Mouse (Mus musculus) bone marrow, adult 2 months (tissue): ENCODE measurements around the gene Colgalt2. TPM values are rescaled to one million over a fixed set of nuclear protein-coding genes. Genes with fewer than 3 reads are reported as not detected.
"Not testable (repeated sequence)": the region's sequence is repeated elsewhere in the genome, so short reads cannot be mapped to it uniquely, and the experiment has no call there.

ENCODE experiments used
- H3K27ac ChIP-seq: fragments of 200-500 bp; 2 replicates; pipeline ENCODE4 v1.5.1; 2012; ENCODE audit warnings: low read depth, mild to moderate bottlenecking, control low read depth, inconsistent platforms, low read length; ENCODE audit not compliant: control insufficient read depth, poor library complexity, insufficient read depth
- H3K4me1 ChIP-seq: fragments of 200-500 bp; 2 replicates; pipeline ENCODE4 v1.6.1; 2011; ENCODE audit warnings: low read length; ENCODE audit not compliant: control insufficient read depth, insufficient read depth
- H3K4me3 ChIP-seq: fragments of 200-500 bp; replicated peaks from 2 replicates; pipeline ENCODE3; 2011; ENCODE audit warnings: mild to moderate bottlenecking, low read depth, low read length, control low read depth; ENCODE audit not compliant: control insufficient read depth
- CTCF ChIP-seq: fragments of 200-500 bp; IDR thresholded peaks from 2 replicates; pipeline ENCODE4 v1.5.1; 2011; ENCODE audit warnings: low read length, control low read depth; ENCODE audit not compliant: control insufficient read depth, insufficient read depth
- POLR2A ChIP-seq: fragments of 200-500 bp; IDR thresholded peaks from 2 replicates; pipeline ENCODE4 v1.6.1; 2011; ENCODE audit warnings: low read depth, mild to moderate bottlenecking, control low read depth, low read length, borderline replicate concordance; ENCODE audit not compliant: control insufficient read depth
- WGBS: fragments of 180-500 bp; shearing (Covaris S2); methylation state at CpG from one replicate; pipeline ENCODE4 v1.1.7; 2018; 5-methylcytosine and 5-hydroxymethylcytosine counted together
- polyA plus RNA-seq: library from polyadenylated mRNA; stranded (reverse); fragments of >200 nt; gene quantifications from 2 replicates; pipeline ENCODE4 v1.2.4, GENCODE M21; 2011; ENCODE audit warnings: low replicate concordance; ENCODE audit not compliant: missing spikeins, insufficient read depth, insufficient read length

Colgalt2 gene
- 0.60 TPM in 1 of 2 replicates, not detected in the other for polyA plus RNA-seq

DNA sequence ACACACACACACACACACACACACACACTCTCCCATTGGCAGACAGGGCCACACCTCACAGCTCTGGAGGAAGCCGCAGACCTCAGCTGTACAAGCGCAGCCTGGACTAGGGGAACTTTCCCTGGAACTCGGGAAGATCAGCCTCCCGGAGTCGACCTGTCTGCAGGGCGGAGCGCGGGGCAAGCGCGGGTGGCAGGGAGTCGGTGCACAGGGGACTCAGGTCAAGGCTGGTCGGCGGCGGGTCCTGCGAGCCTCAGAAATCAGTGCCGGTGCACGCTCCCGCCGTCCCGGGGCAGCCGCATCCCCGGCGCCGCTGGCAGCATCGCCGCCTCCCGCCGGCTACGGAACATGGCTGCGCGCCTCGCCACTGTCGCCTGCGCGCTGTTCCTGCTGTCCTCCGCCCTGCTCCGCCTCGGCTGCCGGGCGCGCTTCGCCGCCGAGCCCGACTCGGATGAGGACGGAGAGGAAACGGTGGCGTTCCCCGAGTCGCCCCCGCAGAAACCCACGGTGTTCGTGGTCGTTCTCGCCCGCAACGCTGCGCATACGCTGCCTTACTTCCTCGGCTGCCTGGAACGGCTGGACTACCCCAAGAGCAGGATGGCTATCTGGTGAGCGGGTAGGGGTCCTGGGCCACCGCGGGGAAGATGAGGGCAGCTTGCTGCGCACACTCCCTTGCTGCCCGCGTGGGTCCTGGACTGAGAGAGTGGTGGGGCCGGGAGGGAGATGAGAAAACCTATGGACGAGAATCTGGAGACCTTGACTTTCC is at the start of gene Colgalt2:
Colgalt2 (plus strand) TSS at position 41 of the 766 bp plus-strand sequence.
- TF ChIP-seq CTCF, result no peak
- TF ChIP-seq POLR2A, result no peak
- WGBS, result 1% methylated on average over 68 of the region's 70 CpGs
- H3K4me3 ChIP-seq, result no peak within 1 kb of the TSS
- no peaks in the 10 kb centered on the region for H3K4me1 ChIP-seq
- no peak within 1 kb of the TSS for H3K27ac ChIP-seq

DNA sequence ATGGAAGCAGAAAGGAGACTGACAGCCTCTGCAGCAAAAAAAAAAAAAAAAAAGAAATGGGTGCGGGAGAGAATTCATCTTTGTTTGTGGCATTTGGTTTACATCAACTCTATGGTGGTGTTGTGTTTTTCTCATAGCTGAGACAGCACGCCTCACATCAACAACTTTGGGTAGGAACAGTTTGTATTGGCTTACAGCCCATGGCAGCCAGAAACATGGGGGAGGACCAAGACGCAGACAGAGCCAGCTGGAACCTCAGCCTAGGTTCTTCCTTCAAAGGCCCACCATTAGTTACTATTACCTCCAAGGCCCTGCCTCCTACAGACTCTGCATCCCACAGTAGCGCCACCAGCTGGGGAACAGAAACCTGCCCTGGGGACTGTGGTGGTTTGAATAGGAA is 42.9 kb upstream of the Colgalt2 start:
- no peak for TF ChIP-seq POLR2A
- no peak for TF ChIP-seq CTCF
- Histone ChIP-seq H3K4me3 (no peak overlapping the region), H3K4me1 (no peaks in the 10 kb centered on the region), H3K27ac (no peak overlapping the region)
- WGBS, result 82% methylated on average over 4 of the region's 4 CpGs

DNA sequence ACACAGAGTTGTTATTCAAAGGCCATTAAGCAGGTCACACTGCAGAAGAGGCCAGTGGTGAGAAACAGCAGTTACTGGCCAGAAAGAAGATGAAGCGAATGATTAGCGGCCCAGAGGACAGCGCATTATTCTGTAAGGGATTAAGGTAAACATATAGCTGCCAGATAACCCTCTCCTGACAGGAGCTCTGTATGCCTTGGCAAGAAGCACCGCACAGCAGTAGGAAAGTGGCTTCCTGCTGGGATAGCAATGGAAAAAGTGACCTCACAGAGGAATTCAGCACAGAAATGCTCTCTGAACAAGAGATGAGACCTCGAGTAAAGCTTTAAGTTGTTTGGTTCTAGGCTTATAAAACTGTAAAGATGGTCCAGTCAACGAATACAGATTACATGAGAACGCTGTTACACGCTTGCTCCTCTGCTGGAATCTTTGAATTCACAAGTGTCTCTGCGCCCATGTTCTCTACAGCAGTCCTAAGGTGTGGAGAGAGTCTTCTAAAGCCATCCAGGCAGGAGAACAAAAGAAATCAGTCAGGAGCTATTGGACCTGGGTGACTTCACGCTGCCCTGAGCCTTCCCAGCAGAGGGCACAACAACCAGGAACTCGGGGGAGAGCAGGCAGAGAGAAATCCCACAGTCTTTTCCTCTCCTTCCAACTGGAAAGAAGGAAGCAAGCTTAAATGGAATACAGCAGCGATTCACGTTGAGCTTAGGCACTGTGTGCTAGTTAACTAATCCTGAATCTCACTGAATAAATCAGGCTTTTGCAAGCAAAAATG is 31.1 kb upstream of the Colgalt2 start:
- H3K4me3 ChIP-seq, result no peak overlapping the region
- no peaks in the 10 kb centered on the region for H3K4me1 ChIP-seq
- H3K27ac ChIP-seq, result no peak overlapping the region
- WGBS, result 78% methylated on average over 13 of the region's 13 CpGs
- TF ChIP-seq CTCF (no peak), POLR2A (no peak)

DNA sequence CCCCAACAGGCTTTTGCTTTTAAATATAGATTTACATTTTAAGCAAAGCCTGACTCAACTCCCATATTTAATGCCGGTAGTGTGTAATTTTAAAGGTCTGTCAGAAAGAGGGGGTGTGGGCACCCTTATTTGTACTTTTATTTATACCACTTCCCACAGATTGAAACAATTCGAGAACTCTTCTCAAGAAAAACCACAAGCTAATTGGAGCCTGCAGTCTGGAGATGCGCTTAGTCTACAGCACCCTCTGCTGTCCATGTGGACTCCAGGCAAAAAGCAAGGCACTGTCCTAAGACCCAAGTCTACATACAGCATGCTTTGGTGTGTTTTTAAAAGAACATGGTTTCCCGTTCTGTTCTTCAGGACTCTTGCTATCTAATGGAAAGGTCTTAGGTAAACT is 30.5 kb upstream of the Colgalt2 start:
- H3K4me1 ChIP-seq, result no peaks in the 10 kb centered on the region
- TF ChIP-seq POLR2A (no peak), CTCF (peak; percentile 61)
- WGBS, result 12% methylated on average over 4 of the region's 4 CpGs
- no peak overlapping the region for H3K27ac ChIP-seq
- H3K4me3 ChIP-seq, result no peak overlapping the region

DNA sequence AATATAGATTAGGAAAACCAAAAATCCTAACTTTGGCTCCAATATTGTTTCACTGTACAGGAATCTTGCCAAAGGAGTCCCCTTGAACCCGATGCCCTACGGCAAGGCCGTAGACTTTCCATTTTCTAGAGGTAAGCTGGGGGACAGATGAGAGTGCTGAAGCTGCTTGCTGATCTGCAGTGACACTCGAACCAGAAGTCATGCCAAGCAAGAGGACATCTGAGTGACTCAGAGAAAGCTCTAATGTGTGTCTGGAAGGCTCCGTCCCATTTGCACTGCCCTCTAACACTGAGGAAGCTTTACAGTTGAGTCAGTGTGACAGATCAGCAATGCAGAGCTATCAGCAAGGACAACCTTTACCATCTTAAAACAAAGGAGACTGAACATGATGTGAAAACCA is 21.3 kb upstream of the Colgalt2 start:
- 89% methylated on average over 5 of the region's 5 CpGs for whole genome bisulfite sequencing
- Histone ChIP-seq H3K4me3 (no peak overlapping the region), H3K4me1 (no peaks in the 10 kb centered on the region), H3K27ac (no peak overlapping the region)
- no peak for TF ChIP-seq POLR2A

DNA sequence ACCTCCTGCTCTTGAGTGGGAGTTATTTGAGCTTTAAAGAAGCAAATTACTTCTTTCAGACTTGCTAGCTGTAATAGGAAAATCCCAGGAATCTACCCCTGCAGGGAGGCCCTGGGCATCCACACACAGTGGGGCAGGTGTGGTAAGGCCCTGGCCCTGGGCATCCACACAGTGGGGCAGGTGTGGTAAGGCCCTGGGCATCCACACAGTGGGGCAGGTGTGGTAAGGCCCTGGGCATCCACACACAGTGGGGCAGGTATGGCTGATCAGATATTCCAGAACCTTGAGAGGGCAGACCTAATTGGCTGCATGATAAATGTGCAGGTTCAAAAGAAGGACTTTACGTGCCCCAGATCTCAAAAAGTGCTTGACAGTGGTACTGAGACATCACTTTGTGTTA is 15.0 kb upstream of the Colgalt2 start:
- WGBS, result 92% methylated on average over 1 of the region's 1 CpGs
- TF ChIP-seq POLR2A (no peak), CTCF (no peak)
- no peak overlapping the region for H3K4me3 ChIP-seq

DNA sequence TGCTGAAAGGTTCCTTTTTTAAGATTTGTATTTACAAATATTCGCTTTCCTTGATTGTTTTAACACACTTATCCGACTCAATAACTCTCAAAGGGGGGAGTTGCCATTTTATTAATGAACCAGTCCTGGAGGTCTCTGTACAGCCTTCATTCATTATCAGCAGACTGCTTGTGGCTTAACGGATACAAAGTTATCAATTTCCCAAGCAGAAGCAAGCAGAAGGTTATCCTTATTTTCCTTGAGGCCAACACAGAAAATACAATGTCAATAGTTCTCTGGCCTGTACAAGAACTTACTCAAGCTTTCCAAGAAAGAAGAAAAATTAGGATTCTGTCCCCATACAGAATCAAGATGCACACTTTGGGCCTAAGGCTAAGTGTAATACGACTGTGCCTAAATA is 13.9 kb upstream of the Colgalt2 start:
- H3K4me3 ChIP-seq, result peak overlapping the region; percentile 79
- H3K4me1 ChIP-seq, H3K27ac ChIP-seq: not testable (repeated sequence)
- WGBS, result 23% methylated on average over 2 of the region's 4 CpGs

More for the DNA sequence above, 15.0 kb upstream of the Colgalt2 start:
- Histone ChIP-seq H3K4me1 (no peaks in the 10 kb centered on the region), H3K27ac (no peak overlapping the region)

DNA sequence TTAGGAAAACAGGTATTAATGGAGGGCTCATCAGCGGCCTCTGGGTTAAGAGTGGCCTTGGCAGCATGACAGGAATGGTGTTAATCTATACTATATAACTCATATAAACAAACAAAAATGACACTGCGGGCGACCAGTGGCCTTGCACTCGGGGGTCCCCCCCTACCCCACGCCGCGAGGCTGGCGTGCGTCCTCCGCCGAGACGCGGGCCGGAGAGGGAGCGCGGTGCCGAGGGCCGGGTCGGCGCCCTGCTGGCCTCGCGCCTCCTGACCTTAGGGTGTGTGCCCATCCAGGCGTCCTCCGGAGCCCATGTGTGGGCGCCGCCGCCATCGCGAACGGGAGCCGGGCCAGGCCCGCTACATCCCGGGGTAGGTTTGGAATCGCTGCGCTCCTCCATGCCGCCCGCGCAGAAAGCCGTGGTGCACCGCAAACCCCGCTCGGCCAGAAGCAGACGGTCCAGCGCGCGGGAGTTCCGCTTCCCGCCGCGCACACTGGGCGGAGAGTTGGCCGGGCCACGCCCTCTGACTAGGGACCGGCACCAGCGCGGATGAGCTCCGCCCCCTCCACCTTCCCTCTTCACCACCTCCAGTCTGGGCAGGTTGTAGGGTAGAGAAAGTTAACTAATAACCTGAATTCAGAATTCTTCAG is 13.3 kb upstream of the Colgalt2 start, which contains the start of gene Tsen15:
Tsen15 (minus strand) TSS at position 501 of the 648 bp plus-strand sequence.
- H3K27ac ChIP-seq, result peak within 1 kb of the TSS; percentile 51; the same call in 1 of the 2 replicates
- H3K4me1 ChIP-seq, result no peaks in the 10 kb centered on the region
- peak within 1 kb of the TSS; percentile 79 for H3K4me3 ChIP-seq

More for the DNA sequence above, 13.3 kb upstream of the Colgalt2 start, which contains the start of gene Tsen15:
- under 1% methylated on average over 57 of the region's 57 CpGs for whole genome bisulfite sequencing
- no peak for TF ChIP-seq CTCF
- TF ChIP-seq POLR2A, result peak; percentile 70; the same call in 1 of the 2 replicates
